Mouse (Mus musculus) bone marrow macrophage, adult 2 months (primary cell): Measurements from ENCODE around the gene Cyp4a10.

Source experiments
- CTCF ChIP-seq: IDR thresholded peaks from 2 replicates; pipeline ENCODE4 v1.5.1; 2012; ENCODE audit warnings: low read depth, mild to moderate bottlenecking, low read length, moderate library complexity
- POLR2A ChIP-seq: IDR thresholded peaks from 2 replicates; pipeline ENCODE4 v1.6.1; 2012; ENCODE audit warnings: mild to moderate bottlenecking, low read depth, low read length, borderline replicate concordance

GRCm38 (mm10) chr4:115575255-115575654 lies 57.2 kb downstream of the Cyp4a10 start:
- TF ChIP-seq POLR2A (no peak), CTCF (no peak)
